Mouse (Mus musculus): ENCODE results near the gene Mcm6. TPM values are rescaled to one million over a fixed set of nuclear protein-coding genes. Genes with fewer than 3 reads are reported as not detected.

The Mcm6 gene
- polyA plus RNA-seq (2014; fragmentation: Illumina TruSeq; extraction: RNeasy Lipid Tissue Mini Kit (QIAGEN cat#74804); ENCODE audit: low read depth, low replicate concordance) = 16.6 TPM

DNA sequence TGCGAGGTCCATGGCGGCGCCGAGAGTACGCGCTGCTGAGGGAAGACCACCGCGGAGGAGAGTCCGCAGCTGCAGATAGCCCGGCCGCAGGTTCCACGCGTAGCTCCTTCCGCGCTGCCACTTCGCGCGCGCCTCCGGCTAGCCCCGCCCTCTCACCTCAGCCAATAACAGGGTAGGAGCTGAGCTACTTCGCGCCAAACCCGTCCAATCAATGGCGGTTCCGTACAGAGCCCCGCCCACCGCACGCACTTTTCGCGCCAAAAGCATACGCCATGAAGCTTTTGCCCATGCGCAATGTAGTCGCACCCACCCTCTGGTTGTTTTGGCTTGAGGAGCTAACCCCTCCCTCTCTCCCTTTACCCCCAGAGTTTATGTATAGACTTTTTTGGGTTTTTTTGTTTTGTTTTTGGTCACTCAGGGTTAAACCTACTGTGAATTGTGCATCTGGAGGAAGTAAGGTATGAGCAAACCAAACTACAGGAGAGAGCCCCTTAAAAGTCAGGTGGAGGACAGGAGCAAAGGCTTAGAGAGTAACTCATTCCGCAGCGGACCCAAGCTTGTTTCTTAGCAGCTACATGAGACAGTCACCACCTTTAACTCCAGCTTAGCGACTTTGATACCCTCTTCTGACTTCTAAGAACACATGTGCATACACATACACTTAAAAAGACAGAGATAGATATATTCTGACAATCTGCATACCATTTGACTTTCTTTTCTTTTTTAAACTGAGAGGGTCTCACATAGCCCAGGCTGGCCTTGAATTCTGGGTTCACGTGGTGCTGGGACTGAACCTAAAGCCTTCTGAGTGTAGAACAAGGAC lies at the start of gene Mcm6:
TSS of gene Mcm6 (minus strand) at position 111 of the 823 bp plus-strand sequence.

DNA sequence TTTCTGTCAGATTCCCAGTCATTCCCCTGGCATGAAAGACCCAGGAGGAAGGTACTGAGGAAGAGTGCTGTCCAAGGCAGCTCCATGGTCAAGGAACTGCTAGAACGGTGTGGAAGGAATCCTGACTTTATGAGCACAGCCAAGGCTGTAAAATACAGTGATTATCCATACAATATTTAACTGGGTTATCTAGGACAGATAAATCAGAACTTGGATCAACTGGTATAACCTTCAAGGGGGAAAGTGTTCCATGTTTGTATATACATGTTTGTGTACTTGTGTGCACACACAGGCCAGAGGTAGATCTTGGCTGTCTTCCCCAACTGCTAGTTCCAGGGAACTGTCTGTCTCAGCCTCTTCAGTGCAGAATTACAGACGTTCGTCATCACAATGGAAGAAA lies 31.2 kb downstream of the Mcm6 start, which contains the start of gene Lct:
TSS of gene Lct (minus strand) at position 101 of the 400 bp plus-strand sequence.

Other genes with a start within 250 kb of the Mcm6 start
- gene Ubxn4, start 115.7 kb downstream of the Mcm6 start, polyA plus RNA-seq (2014; fragmentation: Illumina TruSeq; extraction: RNeasy Lipid Tissue Mini Kit (QIAGEN cat#74804); ENCODE audit: low read depth, low replicate concordance) = 164 TPM
- gene Lct, start 31.3 kb downstream of the Mcm6 start, polyA plus RNA-seq (2014; fragmentation: Illumina TruSeq; extraction: RNeasy Lipid Tissue Mini Kit (QIAGEN cat#74804); ENCODE audit: low read depth, low replicate concordance) = 0.18 TPM
- 193 TPM for gene Dars, start 57.7 kb upstream of the Mcm6 start, polyA plus RNA-seq (2014; fragmentation: Illumina TruSeq; extraction: RNeasy Lipid Tissue Mini Kit (QIAGEN cat#74804); ENCODE audit: low read depth, low replicate concordance)
- 3.1 TPM for gene Cxcr4, start 232.6 kb upstream of the Mcm6 start, polyA plus RNA-seq (2014; fragmentation: Illumina TruSeq; extraction: RNeasy Lipid Tissue Mini Kit (QIAGEN cat#74804); ENCODE audit: low read depth, low replicate concordance)